Mouse (Mus musculus): ENCODE measurements around the gene Tmsb10.
A peak's percentile ranks its signal among the peaks of the same experiment; 100 is the strongest.

Tmsb10 gene

GRCm38 (mm10) chr6:72955517-72956198, 2.9 kb downstream of the Tmsb10 start:
- peak; percentile 35 for DNase-seq

DNA sequence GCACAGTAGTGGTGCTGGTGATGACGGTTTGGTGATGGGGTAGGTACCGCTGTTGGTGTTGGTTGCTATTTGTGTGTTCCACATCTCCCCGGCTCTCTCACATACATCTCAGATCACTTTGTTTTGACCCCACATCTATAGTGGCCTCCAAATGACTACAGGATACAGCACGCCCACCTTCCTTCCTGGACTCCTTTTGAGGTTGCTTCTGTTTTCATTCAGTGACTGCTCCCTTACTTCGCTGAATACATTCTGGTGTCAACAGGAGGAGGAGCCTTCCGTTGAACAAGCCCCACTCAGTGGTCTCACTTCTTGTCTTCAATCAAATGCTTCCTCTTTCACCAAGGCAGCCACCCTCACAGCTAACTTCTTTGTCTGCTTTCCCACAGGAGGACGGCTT, 3.8 kb downstream of the Tmsb10 start:
- DNase-seq = peak; percentile 55

DNA sequence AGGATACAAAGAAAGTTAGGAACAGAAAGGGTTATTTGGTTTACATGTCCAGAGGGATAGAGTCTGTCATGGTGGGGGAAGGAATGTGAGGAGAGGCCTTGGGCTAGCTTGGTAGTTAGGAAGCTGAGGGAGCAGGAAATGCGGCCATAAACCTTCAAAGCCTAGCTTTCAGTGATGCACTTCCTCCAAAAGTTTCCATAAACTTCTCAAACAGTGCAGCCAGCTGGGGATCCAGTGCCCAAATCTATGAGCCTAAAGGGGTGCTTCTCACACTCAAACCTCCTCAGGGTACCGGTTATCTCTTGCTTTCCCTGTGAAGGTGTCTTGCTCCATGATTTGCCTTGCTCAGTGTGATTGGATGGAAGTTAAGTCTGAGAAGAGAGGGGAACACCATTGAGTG, 5.6 kb downstream of the Tmsb10 start:
- peak; percentile 16 for DNase-seq

GRCm38 (mm10) chr6:72952221-72952620, 6.3 kb downstream of the Tmsb10 start:
- DNase-seq = no peak

- no peak for DNase-seq
These were observed 9.3 kb downstream of the Tmsb10 start for GRCm38 (mm10) chr6:72949161-72949756.

DNA sequence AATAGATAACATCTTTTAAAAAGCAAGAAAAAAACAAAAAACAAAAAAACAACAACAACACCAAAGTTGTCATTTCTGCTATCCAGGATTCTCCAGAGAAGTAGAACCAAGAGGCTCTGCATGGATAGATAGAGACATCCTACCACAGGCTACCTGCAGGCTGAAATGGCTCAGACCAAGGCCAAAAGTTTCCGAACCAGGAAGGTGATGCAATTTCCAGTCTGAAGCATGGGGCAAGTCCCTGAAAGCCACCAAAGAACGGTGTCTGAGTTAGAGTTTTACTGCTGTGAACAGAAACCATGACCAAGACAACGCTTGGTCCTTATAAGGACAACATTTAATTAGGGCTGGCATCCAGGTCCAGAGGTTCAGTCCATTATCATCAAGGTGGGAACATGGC, 10.2 kb downstream of the Tmsb10 start:
- DNase-seq = no peak

- DNase-seq = no peak
These were observed 10.6 kb downstream of the Tmsb10 start for GRCm38 (mm10) chr6:72947960-72948359.

- peak; percentile 73 for DNase-seq
These were observed 18.1 kb downstream of the Tmsb10 start for GRCm38 (mm10) chr6:72940493-72940892.

DNA sequence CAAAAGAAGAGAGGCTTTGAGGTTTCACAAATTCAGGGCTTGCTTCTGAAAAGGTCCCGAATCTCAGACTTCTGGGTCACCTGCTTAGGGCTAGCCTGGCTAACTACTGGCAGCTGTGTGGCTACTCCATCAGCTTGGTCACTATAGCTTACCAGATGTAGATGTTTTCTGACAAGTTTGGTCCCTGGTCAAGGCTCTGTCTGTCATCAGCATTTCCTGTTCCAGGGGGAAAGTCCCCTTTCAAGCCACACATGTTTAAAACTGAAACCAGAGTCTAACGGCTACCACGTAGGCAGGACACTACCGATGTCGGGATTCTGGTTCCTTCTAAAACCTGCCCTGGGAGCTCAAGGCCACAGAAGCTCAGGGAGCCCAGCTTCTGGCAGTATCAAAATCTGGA, 20.7 kb downstream of the Tmsb10 start:
- peak; percentile 20 for DNase-seq

GRCm38 (mm10) chr6:72937430-72937829, 21.1 kb downstream of the Tmsb10 start:
- peak; percentile 19 for DNase-seq

DNA sequence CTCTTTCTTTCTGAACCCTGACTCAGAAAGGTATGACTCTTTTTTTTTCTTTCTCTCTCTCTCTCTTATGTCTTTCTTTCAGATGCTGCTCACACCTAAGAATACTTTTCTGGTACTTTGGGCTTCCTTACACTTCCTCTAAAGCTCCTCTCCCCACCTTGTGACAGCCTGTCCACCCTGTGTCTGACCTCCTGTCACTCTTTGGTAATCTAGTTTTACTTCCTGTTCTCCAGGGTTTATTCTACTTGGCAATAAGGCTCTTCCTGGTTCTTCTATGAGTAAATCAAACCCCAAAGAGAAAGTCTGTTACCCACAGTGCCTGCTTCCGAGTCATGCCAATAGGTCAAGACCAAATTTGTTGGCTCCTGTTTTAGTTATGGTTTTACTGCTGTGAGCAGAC, 25.6 kb downstream of the Tmsb10 start:
- no peak for DNase-seq

- no peak for DNase-seq
These were observed 27.0 kb downstream of the Tmsb10 start for GRCm38 (mm10) chr6:72931533-72931932.

DNA sequence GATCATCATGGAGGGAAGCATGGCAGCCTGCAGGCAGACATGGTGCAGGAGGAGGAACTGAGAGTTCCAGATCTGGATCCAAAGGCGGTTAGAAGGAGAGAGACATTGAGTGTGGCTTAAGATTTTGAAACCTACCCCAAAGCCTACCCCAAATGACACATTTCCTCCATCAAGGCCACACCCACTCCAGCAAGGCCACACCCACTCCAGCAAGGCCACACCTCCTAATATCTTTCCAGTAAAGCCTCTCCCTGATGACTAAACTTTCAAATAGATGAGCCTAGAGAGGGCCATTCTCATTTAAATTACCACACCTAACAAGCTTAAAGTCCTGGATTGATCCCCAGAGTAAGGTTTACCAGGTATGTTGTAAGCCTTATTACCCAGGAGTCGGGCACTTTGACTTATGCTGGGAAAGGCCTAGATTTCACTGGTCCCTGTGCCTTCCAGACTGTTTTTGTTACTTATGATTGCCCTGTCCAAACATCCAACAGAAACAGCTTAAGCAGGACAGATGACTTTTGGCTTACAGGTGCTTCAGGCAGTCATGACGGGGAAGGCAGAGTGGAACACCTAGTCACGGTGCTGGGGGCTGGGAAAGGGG, 28.7 kb downstream of the Tmsb10 start:
- no peak for DNase-seq

DNA sequence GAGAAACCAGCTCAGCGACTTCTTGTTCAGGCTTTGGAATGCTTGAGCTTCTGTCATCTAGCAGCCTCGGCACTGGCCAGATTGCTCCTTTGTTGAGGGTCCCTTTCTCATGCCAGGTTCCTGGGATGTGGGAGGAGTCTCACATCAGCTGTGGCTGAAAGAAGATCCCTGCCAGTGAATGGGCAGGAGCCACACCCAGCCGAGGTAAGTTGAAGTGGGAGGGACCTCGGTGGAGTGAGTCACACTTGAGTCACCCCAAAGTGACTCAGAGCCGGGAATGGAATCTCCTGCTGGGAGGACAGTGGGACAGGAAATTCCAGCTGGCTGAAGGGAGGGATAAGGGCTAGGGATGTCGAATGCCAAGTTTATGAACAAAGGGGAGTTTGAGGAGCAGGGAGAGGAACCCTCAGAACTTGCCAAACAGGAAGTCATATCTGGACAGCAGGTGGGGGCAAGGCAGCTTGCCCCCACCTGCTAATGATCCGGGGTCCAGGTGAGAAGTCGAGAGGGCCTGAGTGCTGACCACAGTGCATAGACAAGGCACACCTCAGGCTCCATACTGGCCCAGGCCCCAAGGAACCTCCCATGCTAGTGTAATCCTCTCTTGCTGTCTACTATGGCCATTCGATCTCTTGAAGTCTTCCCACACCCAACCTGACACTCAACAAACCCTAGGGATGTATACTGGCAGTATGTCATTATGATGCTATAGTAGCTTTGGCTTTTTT, 31.6 kb downstream of the Tmsb10 start:
- no peak for DNase-seq

DNA sequence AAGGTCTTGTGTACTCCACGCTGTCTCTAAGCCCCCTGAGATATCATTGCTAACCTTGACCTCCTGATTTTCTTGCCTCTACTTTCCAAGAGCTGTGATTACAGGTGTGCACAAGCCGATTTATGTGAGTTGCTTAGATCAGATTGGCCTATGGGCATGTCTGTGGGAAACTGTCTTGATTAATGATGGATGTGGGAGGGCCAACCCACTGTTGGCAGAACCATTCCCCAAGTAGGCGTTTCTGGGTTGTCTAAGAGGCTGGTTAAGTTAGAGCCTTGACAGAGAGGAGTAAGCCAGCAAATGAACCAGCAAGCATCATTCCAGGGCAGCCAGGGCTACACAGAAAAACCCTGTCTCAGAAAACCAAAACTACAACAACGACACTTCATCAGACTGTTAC, 32.5 kb downstream of the Tmsb10 start:
- no peak for DNase-seq

DNA sequence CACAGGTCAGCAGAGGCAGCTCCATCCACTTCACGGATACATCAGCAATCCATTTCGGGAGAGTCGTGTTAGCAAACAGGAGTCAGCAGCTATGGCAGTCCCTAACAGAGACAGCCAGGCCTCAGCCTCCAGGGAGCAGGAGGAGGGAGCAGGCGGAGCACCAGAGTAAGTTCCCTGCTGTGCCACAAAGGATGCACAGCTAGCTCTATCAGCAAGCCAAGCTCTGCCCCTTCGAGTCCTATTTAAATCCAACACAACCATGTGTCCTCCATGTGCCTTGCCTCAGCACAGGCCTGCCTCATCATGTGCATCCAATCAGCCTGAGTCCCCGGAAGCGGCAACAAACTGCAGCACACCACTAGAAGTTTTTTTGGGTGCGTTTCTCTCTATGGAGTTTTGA, 35.2 kb downstream of the Tmsb10 start:
- DNase-seq = no peak

- no peak for DNase-seq
These were observed 37.5 kb downstream of the Tmsb10 start for GRCm38 (mm10) chr6:72921081-72921480.

DNA sequence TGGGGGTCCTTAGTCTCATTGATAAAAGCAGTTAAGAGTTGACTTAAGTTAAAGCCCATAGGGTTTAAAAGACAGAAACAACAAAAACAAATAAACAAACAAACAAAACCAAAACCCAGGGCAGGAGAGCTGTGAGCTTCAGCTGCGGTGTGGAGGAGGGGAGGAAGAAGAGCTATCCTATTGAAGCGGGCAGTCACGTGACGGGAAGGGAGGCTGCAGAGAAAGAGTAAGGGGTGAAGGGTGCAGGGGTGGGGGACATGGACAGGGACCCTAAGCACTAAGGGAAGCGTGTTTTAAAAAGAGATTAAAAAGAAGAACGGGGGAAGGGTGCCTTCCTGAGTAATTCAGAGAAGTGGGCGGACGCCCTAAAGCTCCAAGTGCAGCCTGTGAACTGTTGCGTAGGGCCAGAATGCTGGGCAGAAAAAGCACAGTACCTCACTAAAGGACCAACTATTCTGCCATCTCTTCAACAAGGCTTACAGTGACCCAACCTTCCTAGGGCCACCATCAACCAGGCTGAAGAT, 40.0 kb downstream of the Tmsb10 start:
- no peak for DNase-seq

DNA sequence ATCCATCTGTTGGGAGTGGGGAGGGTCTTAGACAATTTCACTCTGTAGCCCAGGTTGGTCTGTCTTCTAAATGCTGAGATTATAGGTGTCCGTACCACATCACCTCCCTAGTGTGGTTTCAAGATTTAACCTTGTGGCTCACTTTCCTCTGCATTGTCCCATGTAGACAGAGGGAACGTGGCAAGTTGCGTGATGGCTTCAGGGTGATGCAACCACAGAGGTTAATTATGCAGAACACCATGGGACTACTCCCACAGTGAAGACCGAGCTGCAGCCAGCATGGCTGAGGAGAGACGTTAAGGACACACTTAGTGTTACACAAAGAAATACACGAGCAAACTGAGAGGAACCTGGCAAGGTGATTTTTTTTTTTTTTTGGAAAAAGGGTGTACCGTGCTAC, 42.2 kb downstream of the Tmsb10 start:
- no peak for DNase-seq

DNA sequence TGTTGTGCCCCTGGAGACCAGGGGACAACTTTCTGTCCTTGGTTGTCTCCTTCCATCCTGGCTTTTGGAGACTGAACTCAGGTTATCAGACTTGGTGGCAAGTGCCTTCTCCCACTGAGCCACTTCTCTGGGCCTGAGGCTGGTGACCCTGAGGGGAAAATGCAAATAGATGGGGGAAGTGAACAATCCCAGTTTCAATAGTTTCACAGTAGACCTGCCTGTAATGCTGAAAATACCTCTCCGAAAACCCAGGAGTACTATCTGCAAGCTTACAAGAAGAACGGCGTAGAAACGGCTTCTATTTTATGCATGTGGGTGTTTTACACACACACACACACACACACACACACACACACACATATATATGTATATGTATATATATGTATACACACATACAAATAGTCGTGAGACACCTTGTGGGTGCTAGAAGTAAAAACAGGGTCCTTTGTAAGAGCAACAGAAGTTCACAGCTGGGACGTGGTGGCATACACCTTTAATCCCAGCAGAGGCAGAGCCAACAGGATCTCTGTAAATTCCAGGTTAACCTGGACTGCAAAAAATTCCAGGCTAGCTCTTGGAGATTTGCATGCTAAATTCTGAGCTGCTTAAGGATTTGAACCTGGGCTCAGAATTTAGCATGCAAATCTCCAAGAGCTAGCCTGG, 44.3 kb downstream of the Tmsb10 start:
- no peak for DNase-seq

DNA sequence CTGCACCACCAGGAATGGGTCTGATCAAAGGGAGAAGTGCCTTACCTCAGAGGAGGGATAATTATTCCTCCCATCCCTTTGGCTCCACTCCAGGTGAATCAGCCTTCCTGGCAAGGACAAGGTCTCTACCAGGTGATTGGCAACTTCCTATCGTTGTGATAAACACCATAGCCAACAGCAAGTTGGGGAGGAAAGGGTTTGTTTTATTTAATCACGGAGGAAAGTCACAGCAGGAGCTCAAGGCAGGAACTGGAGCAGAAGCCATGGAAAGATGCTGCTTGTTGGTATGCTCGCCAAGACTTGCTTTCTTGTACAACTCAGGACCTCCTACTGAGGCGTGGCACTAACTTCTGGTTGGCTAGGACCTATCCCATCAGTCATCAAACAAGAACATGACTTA, 47.3 kb downstream of the Tmsb10 start:
- DNase-seq = no peak

All from thymus, postnatal 25 days (tissue).